In genomic region chr4:133094255-133094654, GRCm38 (mm10) we compare ENCODE assay signal across 9 mouse cellular contexts. TPM values are rescaled to one million over a fixed set of nuclear protein-coding genes. Genes with fewer than 3 reads are reported as not detected.
DNase-seq lines count a peak whose midpoint lies in the region; ATAC-seq and TF ChIP-seq lines count a peak whose summit lies in the region.
"Had no signal": no experiment of that assay in that cellular context is flagged by ENCODE, and none has a peak within 500 bp of the region (broad histone marks: within the 10 kb centered on the region; RNA-seq: fewer than 3 reads in every experiment).

No protein-coding gene starts in this region.

- DNase-seq in forebrain, embryonic 10.5 days (ENCODE audit: extremely low spot score, low spot score): no peak
- DNase-seq in forebrain, postnatal 0 days: no peak
- no peak for DNase-seq in liver, embryonic 11.5 days (ENCODE audit: low spot score)
- DNase-seq in embryo, embryonic 10 days (ENCODE audit: low spot score): no peak
- DNase-seq in lung, postnatal 36 days: no peak
- DNase-seq: cerebellum, adult 9-10 months had no signal

- H3K27me3 ChIP-seq in forebrain, embryonic 10.5 days (ENCODE audit: poor library complexity, severe bottlenecking): peaks cover 62% of the 10 kb centered on the region
- no peaks in the 10 kb centered on the region for H3K27me3 ChIP-seq in forebrain, postnatal 0 days (ENCODE audit: insufficient read depth, low read length)
- peaks cover 30% of the 10 kb centered on the region for H3K27me3 ChIP-seq in liver, embryonic 11.5 days (replicated peaks; ENCODE audit: control insufficient read depth, insufficient read depth, low read length)
- peaks cover 63% of the 10 kb centered on the region for H3K27me3 ChIP-seq in liver, embryonic 12.5 days (replicated peaks)
- 0 out of 2 replicates have a peak, but pooled peaks cover 3% of the 10 kb centered on the region for H3K27me3 ChIP-seq in hindbrain, embryonic 12.5 days
- H3K27me3 ChIP-seq in midbrain, embryonic 15.5 days (replicated peaks): no peaks in the 10 kb centered on the region

- peaks cover 60% of the 10 kb centered on the region for H3K4me1 ChIP-seq in forebrain, embryonic 10.5 days
- peaks cover 39% of the 10 kb centered on the region for H3K4me1 ChIP-seq in forebrain, postnatal 0 days (ENCODE audit: insufficient read depth)
- H3K4me1 ChIP-seq in liver, embryonic 11.5 days (replicated peaks; ENCODE audit: control insufficient read depth, insufficient read depth, low read length): peaks cover 52% of the 10 kb centered on the region
- peaks cover 58% of the 10 kb centered on the region for H3K4me1 ChIP-seq in liver, embryonic 12.5 days
- peaks cover 60% of the 10 kb centered on the region for H3K4me1 ChIP-seq in hindbrain, embryonic 12.5 days
- peaks cover 58% of the 10 kb centered on the region for H3K4me1 ChIP-seq in midbrain, embryonic 15.5 days

- no peak for ATAC-seq in forebrain, postnatal 0 days
- ATAC-seq in liver, embryonic 11.5 days (replicated peaks; ENCODE audit: low FRiP score): no peak
- ATAC-seq in liver, embryonic 12.5 days: no peak
- no peak for ATAC-seq in hindbrain, embryonic 12.5 days (ENCODE audit: low FRiP score)
- ATAC-seq in midbrain, embryonic 15.5 days (replicated peaks): no peak

- no peaks in the 10 kb centered on the region for H3K9me3 ChIP-seq in forebrain, embryonic 10.5 days
- no peaks in the 10 kb centered on the region for H3K9me3 ChIP-seq in forebrain, postnatal 0 days (ENCODE audit: low read length)
- H3K9me3 ChIP-seq in liver, embryonic 11.5 days (ENCODE audit: control insufficient read depth, low read length): no peaks in the 10 kb centered on the region
- H3K9me3 ChIP-seq in liver, embryonic 12.5 days (replicated peaks): no peaks in the 10 kb centered on the region
- H3K9me3 ChIP-seq in hindbrain, embryonic 12.5 days (replicated peaks): no peaks in the 10 kb centered on the region
- H3K9me3 ChIP-seq in midbrain, embryonic 15.5 days: no peaks in the 10 kb centered on the region

- no peak overlapping the region for H3K4me2 ChIP-seq in forebrain, postnatal 0 days (ENCODE audit: low read depth)
- no peak overlapping the region for H3K4me2 ChIP-seq in liver, embryonic 11.5 days
- no peak overlapping the region for H3K4me2 ChIP-seq in liver, embryonic 12.5 days
- no peak overlapping the region for H3K4me2 ChIP-seq in hindbrain, embryonic 12.5 days (replicated peaks)
- H3K4me2 ChIP-seq in midbrain, embryonic 15.5 days: no peak overlapping the region

- H3K27ac ChIP-seq in forebrain, embryonic 10.5 days: peak overlapping the region; percentile 68; the same call in 1 of the 2 replicates
- H3K27ac ChIP-seq in forebrain, postnatal 0 days (ENCODE audit: low read depth, low read length): no peak overlapping the region
- H3K27ac ChIP-seq in liver, embryonic 11.5 days (ENCODE audit: low read depth, low read length): peak overlapping the region; percentile 71; the same call in 1 of the 2 replicates
- no peak overlapping the region for H3K27ac ChIP-seq in liver, embryonic 12.5 days
- 0 out of 2 replicates have a peak overlapping the region, but pooled peaks have one; percentile 5 for H3K27ac ChIP-seq in hindbrain, embryonic 12.5 days
- H3K27ac ChIP-seq in midbrain, embryonic 15.5 days: peak overlapping the region; percentile 90; the same call in 1 of the 2 replicates

- TF ChIP-seq CTCF in forebrain, postnatal 0 days (IDR thresholded peaks at IDR 0.05; ENCODE audit: low read depth): no peak

- no peak overlapping the region for H3K9ac ChIP-seq in forebrain, postnatal 0 days
- no peak overlapping the region for H3K9ac ChIP-seq in liver, embryonic 11.5 days (ENCODE audit: low read depth, low read length)
- no peak overlapping the region for H3K9ac ChIP-seq in liver, embryonic 12.5 days
- no peak overlapping the region; the same call in 1 of the 2 replicates for H3K9ac ChIP-seq in hindbrain, embryonic 12.5 days
- no peak overlapping the region for H3K9ac ChIP-seq in midbrain, embryonic 15.5 days

- 33% methylated on average over 1 of the region's 1 CpGs for WGBS in forebrain, embryonic 10.5 days
- WGBS in forebrain, postnatal 0 days: 46% methylated on average over 1 of the region's 1 CpGs
- WGBS in liver, embryonic 11.5 days: 23% methylated on average over 1 of the region's 1 CpGs
- WGBS in liver, embryonic 12.5 days (ENCODE audit: insufficient replicate concordance): 44% methylated on average over 1 of the region's 1 CpGs
- WGBS in hindbrain, embryonic 12.5 days: 20% methylated on average over 1 of the region's 1 CpGs
- WGBS in midbrain, embryonic 15.5 days: 33% methylated on average over 1 of the region's 1 CpGs

- H3K36me3 ChIP-seq in forebrain, embryonic 10.5 days (replicated peaks): no peaks in the 10 kb centered on the region
- no peaks in the 10 kb centered on the region for H3K36me3 ChIP-seq in forebrain, postnatal 0 days (ENCODE audit: insufficient read depth)
- no peaks in the 10 kb centered on the region for H3K36me3 ChIP-seq in liver, embryonic 11.5 days (ENCODE audit: control insufficient read depth, insufficient read depth, low read length)
- H3K36me3 ChIP-seq in liver, embryonic 12.5 days: no peaks in the 10 kb centered on the region
- H3K36me3 ChIP-seq in hindbrain, embryonic 12.5 days: no peaks in the 10 kb centered on the region
- H3K36me3 ChIP-seq in midbrain, embryonic 15.5 days (replicated peaks): no peaks in the 10 kb centered on the region

- no peak overlapping the region for H3K4me3 ChIP-seq in forebrain, embryonic 10.5 days
- no peak overlapping the region for H3K4me3 ChIP-seq in forebrain, postnatal 0 days (ENCODE audit: low read depth, low read length)
- H3K4me3 ChIP-seq in liver, embryonic 11.5 days (ENCODE audit: low read depth, low read length): no peak overlapping the region
- H3K4me3 ChIP-seq in liver, embryonic 12.5 days: no peak overlapping the region
- H3K4me3 ChIP-seq in hindbrain, embryonic 12.5 days: no peak overlapping the region
- H3K4me3 ChIP-seq in midbrain, embryonic 15.5 days: no peak overlapping the region

RNA-seq across cellular contexts. Expression of gene Wasf2, which starts 36.0 kb away (rescaled TPM):
- polyA plus RNA-seq in forebrain, embryonic 10.5 days (2016; fragmentation: Nextera tagmentation; extraction: Ambion mirVana): 47.4 and 49.1 TPM in 2 replicates
- 8.1 and 11.3 TPM in 2 replicates for total RNA-seq in forebrain, postnatal 0 days (2014; rRNA removed)
- 15.7 and 24.1 TPM in 2 replicates for polyA plus RNA-seq in forebrain, postnatal 0 days (2015; fragmentation: Nextera tagmentation; extraction: Ambion mirVana)
- polyA plus RNA-seq in liver, embryonic 11.5 days (2014; fragmentation: Nextera tagmentation; extraction: Ambion mirVana): 32.1 and 42.2 TPM in 2 replicates
- polyA plus RNA-seq in liver, embryonic 12.5 days (2016; fragmentation: Nextera tagmentation; extraction: Ambion mirVana): 35.9 and 42.2 TPM in 2 replicates
- polyA plus RNA-seq in hindbrain, embryonic 12.5 days (2016; fragmentation: Nextera tagmentation; extraction: Ambion mirVana): 49.0 and 49.1 TPM in 2 replicates
- 27.4 and 27.7 TPM in 2 replicates for polyA plus RNA-seq in midbrain, embryonic 15.5 days (2015; fragmentation: Nextera tagmentation; extraction: Ambion mirVana)

Comparison
In these comparisons a context has a peak if more than half of its experiments do, and no peak if none do; other contexts are left out.
1. H3K27ac ChIP-seq: peak in forebrain, embryonic 10.5 days (single experiment), liver, embryonic 11.5 days (single experiment), hindbrain, embryonic 12.5 days (single experiment) and midbrain, embryonic 15.5 days (single experiment); none in forebrain, postnatal 0 days (single experiment) and liver, embryonic 12.5 days (single experiment).